Mouse (Mus musculus) brain, embryonic 18.5 days (tissue): ENCODE measurements around the gene Etv2.
A peak's percentile ranks its signal among the peaks of the same experiment; 100 is the strongest.

Source experiments
- DNase-seq: peaks from one replicate; pipeline ENCODE4 v3.0.0-alpha.2; 2012; ENCODE audit warnings: low read depth, low spot score

The Etv2 gene

DNA sequence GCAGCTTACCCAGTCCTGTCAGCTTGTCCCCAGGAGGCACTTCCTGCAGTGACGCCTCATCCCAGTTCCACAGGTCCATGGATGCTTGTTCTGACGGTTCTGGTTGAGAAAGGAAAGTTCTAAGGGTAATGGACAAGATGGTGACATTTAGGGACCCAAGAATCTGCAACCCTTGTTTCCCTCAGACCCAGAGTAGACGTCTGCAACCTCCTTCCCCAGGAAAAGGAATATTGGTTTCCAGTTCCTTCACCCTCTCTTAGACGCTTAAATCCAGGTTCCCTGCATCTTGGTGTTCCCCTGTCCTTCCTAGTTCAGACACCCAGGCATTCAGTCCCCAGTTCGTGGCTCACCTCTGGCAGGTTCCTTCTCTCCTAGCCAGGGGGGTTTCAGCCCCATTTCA lies at the start of gene Etv2:
Gene Etv2 (minus strand): TSS at position 101 of the 400 bp plus-strand sequence.
- DNase-seq, result no peak

DNA sequence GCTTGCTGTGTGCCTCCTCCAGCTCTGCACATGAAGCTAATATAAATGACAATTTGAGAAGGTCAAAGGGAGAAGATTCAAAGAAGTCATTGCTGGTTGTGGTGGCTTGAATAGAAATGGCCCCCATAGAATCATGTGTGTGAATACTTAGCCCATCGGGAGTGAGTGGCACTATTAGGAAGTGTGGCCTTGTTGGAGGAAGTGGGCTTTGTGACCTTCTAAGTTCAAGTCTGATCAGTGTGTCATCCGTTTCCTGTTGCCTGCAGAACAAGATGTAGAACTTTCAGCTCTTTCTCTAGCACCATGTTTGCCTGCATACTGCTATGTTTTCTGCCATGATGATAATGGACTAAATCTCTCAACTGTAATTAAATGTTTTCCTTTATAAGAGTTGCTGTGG lies 47.8 kb upstream of the Etv2 start:
- DNase-seq, result no peak

DNA sequence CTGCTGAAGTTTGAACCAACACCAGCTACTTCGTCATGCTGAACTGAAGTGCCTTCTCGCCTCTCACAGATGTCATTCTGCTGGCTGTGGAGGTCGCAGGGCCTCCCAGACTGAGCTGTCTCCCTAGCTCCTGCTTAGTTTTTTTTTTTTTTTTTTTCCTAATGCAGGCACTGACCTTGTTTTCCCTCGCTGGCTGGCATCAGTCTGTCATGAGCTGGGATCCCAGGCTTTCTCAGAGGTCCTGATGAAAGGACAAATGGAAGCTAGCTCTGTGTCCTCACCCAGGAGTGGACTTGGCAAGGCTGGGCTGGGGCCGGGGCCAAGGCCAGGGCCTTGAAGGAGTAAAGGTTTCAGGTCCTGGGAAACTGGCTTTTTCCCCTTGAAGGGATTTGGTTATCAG lies 46.2 kb upstream of the Etv2 start:
- DNase-seq, result no peak

DNA sequence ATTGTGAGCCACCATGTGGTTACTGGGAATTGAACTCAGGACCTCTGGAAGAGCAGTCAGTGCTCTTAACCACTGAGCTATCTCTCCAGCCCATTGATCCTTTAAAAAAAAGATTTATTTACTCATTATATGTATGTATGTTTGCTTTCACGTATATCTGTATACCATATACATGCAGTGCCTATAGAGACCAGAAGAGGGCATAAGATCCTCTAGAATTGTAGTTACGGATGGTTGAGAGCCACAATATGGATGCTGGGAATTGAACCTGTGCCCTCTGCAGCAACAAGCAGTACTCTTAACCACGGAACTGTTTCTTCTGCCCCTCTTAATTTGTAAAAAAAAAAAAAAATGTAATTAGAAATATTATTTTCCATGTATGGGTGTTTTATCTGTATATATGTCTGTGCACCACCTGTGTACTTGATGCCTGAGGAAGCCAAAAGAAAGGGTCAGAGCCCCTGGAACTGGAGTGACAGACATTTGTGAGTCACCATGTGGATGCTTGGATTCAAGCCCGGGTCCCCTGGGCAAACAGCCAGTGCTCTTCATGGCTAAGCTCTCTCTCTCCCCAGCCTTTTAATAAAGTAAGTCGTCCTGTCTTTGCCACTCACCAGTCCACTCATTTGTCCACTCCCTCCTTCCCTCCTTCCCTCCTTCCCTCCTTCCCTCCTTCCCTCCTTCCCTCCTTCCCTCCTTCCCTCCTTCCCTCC lies 42.8 kb upstream of the Etv2 start:
- DNase-seq, result no peak

DNA sequence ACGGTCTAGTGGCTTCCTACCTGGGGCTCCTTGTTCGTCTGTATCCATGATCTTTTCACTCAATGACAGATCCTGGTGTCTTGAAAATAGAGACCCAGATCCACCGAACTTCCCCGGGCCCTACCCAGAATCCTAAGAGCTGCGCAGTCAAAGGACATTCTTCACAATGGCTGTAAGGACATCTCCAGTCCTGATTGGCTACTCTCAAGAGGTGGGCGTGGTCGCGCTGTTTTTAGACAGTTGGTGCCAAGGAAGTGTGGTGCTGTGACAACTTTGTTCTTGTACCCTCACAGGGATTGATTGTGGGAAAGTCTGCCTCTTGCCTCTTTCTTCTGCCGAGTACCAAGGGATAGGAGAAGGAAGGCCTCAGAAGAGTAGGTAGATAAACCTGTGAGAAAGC lies 35.8 kb upstream of the Etv2 start, which contains the start of gene Pmis2:
Gene Pmis2 (minus strand): TSS at position 126 of the 400 bp plus-strand sequence.
- no peak for DNase-seq

DNA sequence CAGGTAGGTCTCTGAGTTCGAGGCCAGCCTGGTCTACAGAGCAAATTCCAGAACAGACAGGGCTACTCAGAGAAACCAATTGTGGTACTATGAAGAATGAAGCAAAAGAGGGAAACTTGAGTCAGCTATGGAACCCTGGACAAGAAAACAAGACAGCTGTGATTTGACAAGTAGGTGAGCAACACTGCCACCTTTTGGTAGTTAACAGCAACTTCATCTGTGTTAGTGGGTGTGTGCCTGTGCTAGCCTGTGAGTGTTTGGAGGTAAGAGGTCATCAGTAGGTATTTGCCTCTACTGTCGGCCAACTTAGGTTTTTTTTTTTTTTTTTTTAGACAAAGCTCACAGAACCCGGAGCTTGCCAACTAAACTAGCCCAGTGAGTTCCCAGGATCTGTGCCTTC lies 33.6 kb upstream of the Etv2 start:
- no peak for DNase-seq

DNA sequence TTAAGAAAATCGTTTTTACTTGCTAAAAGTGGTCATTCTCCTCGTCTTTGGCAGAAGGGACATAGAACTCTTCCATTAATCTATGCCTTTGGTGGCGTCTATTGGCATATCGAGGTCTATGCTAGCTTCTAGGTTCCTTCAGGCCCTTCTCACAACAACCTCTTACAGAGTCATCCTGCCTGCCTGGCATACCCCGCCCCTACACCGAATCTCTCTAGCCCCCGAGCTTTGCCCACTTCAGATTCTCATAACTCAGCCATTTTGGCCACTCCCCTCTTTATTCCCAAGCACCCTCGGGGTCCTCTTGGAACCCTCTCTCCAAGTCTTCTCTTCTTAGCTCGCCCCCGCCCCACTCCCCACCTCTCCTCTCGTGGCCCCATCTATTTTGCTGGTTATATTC lies 29.7 kb upstream of the Etv2 start:
- DNase-seq, result no peak

DNA sequence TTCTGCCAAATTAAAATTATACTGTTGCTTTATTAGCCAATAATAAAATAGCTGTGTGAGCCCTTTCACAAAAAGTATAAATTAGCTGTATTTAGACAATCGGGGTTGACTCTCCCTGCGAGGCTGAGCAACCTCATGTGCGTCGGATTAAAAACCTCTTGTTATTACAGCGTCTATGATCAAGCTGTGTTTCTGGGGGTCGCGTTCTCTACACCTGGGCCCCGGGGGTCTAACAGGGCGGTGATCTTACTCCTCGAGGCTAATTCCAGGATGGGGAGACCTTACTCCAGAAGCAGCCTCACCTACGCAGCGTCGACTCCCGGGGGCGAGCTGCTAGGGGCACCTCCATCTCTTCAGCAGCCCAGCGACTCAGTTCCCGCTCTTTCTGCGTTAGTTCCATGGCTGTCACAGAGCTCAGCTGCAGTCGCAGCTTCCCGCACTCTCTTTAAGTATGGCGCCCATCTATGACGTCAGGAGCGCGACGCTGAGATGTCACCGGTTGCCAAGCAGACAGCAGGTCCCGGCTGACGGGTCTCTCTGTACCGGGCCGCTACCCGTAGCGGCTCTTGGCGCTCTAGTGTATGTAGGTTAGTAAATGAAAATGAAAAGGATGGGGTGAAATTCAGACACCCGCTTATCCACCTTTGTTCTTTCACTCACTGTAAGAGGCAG lies 29.0 kb upstream of the Etv2 start, which contains the start of gene Haus5:
Gene Haus5 (minus strand): TSS at position 466 of the 672 bp plus-strand sequence.
- peak; percentile 88 for DNase-seq

DNA sequence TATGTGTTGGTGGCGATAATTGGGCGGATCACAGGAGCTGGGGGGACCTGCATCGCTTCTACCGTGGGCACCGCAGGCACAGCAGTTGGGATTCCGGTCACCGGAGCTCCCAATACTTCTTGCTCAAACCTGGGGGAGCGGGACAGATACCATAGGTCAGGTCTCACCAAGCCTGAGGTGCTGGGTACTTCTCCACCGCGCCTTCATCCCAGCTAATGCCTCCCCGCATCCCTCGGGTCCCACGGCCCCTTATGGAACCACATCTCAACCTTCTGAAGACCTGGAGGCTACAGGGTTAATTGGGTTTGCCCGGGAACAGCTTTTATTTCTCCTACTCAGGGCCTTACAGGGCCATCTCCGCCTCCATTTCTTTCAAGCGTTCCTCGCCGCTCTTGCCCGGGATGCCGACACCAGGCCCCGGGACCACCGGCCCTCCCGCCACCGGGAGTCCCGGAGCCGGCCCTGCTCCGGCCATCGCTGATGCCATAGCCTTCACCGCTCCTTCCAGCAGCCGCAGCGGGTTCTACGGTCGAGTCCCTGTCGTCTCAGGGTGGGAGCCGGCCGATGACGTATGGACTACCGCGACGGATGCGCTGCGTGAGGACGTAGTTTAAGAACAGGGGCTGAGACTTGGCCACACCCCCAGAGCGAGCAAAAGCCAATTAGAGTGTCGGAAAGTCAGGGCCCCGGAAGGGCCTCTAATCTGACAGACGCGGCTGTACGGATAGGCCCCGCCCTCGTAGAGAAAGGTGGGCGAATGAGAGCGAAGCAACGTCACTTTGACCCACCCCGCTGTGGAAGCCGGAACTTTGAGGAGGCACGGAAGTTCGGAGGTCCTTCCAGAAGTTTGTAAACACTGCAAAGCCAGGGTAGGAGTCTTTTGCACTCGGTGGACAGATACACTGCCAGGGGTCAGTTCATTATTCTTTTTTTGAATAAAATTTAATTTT lies 14.2 kb upstream of the Etv2 start, which contains the start of gene Rbm42:
Gene Rbm42 (minus strand): TSS at position 727 of the 950 bp plus-strand sequence.
- peak; percentile 98 for DNase-seq

DNA sequence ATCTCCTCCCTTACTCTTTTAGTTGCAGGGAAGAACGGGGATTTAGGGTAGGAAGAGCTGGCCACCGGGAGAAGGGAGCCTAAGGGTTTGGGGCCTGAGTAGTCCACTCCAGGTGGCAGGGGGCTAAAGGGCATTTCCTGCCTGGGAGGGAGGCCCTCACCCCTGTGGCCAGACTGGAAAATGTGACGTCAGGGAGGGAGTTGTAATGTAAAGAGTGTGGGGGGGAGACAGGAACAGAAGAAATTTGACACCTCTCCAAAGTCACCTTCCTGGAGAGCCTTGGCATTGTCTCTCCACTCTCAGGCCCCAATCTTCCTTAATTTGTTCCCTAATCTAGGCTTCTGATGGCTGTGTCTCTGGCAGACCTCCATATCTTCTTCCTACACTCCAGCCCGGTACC lies 3.4 kb upstream of the Etv2 start:
- no peak for DNase-seq

DNA sequence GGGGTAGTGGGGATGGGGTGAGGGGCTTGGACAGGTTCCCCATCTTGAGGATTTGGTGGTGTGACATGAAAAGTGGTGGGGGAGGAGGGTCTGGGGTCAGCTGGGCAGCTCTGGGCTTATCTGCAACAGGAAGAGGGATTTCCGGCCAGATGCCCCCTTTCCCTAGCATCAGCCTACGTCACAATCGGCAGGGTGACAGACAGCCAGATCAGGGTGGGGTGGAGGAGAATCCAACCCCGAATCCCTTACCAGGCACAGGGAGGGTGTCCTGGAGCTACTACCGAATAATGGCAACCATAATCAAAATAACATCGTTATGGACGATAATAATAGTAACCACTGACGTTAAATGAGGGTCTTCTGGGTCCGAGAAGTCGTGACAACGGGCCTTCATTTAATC lies 743 bp upstream of the Etv2 start:
- no peak for DNase-seq

DNA sequence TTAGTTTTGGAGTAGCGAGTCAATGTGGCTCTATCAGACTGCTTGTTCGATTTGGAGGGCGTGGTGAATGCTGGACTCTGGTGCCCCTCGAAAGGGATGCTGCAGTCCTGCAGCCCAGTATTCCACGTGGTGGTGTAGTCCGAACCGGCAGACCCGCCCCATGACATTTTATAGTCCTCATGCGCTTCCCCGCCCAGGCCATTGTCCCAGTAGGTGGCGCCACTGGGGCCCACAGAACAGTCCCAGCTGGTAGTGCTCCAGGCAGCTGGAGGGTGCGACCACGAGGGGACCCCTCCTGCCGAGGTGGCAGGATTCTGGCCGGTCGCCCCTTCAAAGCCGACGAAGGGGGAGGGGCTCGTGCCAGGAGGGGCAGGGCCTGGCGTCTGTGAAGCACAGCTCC lies 1.0 kb downstream of the Etv2 start:
- no peak for DNase-seq

DNA sequence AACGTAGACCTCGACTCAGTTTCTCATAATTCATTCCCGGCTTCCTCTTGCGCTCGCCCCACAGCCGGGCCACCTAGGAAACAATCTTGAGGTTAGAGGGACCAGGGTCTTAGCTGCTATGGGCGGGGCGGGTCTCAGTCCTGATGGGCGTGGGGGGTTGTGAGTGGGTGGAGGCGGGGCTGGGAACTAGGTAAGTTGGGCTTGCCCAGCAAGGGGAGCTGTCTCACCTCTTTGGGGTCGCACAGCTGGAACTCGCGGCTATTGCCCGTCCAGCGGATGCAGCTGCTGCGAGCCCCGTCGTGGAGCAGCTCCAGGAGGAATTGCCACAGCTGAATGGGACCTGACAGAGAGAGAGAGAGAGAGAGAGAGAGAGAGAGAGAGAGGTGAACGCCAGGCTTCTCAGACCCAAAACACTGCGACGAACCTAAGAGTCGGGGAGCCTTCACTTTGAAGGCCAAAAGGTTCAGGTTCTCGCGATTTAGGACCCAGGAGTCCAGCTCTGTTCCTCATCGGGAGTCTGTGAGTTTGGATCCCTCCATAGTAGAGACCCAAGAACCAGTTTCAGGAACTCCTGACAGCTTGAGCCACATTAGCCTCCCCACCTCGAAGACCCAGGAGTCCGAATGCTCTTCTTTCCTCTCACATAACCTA lies 1.8 kb downstream of the Etv2 start:
- no peak for DNase-seq

DNA sequence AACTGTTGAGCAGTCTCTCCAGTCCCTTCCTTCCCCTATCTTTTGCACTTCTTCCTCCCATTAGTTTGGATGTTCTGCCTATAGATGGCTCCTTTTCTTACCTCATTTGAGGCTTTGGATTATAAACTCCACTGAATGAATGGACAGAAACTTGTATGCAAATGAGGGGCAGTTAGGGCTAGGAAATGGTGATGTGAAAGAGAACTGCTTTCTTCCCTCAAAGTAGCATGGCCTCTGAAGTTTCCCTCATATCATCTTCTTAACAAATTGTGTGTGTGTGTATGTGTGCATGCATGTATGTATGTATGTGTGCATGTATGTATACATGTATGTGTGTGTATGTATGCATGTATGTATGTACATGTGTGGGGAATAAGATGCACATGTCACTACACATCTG lies 6.6 kb downstream of the Etv2 start:
- no peak for DNase-seq

DNA sequence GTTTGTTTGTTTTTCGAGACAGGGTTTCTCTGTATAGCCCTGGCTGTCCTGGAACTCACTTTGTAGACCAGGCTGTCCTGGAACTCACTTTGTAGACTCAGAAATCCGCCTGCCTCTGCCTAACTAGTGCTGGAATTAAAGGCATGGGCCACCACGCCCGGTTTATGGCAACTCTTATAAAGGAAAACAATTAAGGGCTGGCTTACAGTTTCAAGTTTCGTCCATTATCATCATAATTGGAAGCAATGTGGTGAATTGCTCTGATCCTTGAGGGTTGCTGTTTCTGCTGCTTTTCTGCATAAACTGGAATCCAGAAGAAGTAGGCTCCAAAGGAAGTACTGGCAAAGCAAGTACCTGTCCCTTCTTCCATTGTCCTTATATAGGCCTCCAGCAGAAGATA lies 9.0 kb downstream of the Etv2 start:
- no peak for DNase-seq

DNA sequence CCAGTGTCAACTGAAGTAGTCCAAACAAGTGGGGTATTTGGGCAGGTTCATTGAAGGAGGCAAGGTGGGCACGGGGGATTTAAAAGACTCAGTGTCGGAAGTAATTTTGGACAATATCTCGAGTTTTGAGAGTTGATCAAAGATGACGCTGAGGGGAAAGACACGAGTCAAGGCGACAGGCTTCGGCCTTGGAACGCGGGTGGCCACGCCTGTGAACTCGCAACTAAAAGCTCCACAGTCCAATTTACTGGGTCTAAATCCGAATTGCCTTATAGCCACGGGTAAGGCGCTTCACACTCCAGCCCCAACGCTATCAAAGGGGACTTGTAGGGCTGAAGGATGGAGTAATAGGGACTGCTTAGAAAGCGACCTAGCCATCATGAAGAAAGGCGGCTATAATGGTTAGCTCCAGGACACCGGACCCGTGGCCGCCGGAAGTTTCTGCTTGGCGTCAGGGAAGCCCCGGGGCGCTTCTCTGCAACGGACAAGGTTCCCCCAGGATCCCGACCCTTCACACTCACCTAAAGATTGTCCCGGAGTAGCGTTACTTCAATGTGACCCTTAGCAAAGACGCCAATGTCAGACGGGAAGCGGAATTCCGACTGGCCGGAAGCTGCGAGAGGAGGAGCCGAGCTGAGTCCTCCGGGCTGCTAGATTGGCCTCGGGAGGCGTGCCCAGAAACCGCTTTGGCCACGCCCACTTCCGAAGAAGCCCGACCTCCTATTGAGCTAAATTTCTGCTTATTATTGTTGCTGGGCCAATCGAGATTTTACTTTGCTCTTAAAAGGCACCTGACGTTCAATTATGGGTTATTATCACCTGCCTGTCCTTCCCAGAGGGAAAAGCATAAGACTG lies 9.9 kb downstream of the Etv2 start, which contains the start of gene Cox6b1:
Gene Cox6b1 (minus strand): TSS at position 622 of the 855 bp plus-strand sequence.
- peak; percentile 83 for DNase-seq

DNA sequence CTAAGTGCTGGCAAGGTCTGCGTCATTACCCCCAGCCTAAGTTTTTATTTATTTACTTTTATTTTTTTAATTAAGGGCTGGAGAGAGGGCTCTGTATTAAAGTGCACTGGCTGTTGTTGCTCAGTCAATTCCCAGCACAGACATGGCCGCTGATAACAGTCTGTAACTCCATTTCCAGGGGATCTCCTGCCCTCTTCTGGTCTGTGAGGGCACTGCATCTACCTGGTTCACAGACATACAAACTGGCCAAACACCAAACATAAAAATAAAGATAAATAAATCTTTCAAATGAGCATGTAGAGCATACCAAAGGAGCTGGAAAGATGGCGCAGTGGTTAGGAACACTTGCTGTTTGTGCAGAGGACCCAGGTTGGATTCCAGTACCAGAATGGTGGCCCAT lies 16.4 kb downstream of the Etv2 start:
- DNase-seq, result no peak

DNA sequence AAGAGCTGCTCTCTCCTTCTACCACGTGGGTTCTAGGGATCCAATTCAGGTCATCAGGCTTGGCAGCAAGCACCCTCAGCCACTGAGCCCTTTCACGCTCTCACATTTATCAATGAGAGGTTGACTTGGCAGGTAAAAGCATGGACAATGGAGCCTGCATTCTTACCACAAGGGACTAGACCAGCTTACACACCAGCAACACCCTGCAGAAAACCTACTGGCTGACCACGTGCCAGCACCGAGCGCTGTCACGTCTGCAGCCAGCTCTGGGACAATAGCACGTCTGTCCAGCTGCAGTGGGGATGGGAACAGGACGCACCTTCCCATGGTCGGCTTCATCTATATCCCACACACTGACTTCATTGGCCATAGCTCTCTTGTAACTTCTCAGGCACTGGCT lies 17.0 kb downstream of the Etv2 start:
- no peak for DNase-seq

DNA sequence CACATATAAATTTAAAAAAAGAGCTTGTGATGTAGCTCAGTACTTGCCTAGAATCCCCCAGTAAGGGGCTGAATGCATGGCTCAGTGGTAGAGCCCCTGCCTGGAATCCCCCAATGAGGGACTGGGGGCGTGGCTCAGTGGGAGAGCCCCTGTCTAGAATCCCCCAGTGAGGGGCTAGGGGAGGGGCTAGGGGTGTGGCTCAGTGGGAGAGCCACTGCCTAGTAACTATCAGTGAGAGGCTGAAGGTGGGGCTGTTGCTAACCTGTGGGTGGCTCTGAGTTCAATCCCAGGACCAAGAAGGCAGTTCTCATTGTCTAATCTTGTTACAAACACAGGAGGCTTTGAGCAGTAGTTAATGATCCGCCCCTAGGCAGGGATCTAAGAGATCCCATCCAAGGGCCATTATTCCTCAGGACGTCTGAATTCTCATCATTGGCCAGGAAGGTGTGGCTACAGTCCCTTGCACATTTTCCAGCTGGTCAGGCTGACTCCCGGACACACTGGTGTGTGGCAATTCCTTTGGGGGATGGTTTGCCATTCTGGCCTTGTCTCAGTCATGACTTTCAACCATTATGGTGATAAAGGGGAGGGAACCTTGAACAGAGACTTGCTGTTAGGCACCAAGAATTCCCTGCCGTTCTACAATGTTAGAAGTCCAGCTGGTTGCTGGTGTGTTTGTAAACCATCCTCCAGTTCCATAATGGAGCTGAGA lies 20.4 kb downstream of the Etv2 start:
- DNase-seq, result no peak

DNA sequence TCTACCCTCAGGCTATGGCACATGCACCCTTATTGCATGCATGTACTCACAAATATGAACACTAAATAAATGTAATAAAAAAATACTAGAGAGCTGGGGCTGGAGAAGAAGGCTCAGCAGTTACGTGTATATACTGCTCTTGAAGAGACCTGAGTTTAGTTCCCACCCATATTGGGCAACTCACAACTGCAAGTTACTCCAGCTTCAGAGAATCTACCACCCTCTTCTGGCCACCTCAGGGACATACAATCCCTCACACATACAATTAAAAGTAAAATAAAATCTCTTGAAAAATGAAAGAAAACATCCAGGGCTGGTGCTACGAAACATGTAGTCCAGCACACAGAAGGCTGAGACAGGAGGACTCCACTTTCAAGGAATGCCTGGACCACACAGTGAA lies 21.2 kb downstream of the Etv2 start:
- no peak for DNase-seq
